Mouse (Mus musculus): ENCODE data around the gene Asic4.

DNA sequence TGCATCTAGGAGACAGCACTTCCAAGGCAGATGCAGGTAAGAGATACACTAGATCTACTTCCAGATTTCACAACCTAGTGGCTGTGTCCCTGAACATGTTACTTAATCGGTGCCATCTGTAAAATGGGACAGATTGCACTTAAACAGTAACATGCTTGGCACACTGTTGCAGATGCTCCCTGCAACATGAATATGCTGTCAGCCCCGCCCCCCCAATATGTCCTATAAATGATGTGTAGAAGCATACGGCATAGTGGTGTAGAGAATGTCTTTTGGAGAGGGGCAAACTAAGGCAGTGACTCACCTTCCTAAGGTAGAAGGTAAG lies 27.7 kb downstream of the Asic4 start:
- TF ChIP-seq CTCF (IDR thresholded peaks at IDR 0.05) (no peak), POLR2A (IDR thresholded peaks at IDR 0.05; ENCODE audit: insufficient read depth, low read depth, low read length) (no peak)

All from heart, adult 2 months (tissue).